Mouse (Mus musculus) kidney, adult 8-10 months (tissue): ENCODE measurements around the gene Unc119b.
A peak's percentile ranks its signal among the peaks of the same experiment; 100 is the strongest.
"Not testable (repeated sequence)": the region's sequence is repeated elsewhere in the genome, so short reads cannot be mapped to it uniquely, and the experiment has no call there.

Experiments
- DNase-seq, 2 experiments: peaks; one replicate each; pipeline ENCODE4 v3.0.0; 2022

Unc119b gene

GRCm38 (mm10) chr5:115134234-115135165 lies at the start of gene Unc119b:
Gene Unc119b (minus strand): TSS chr5:115134975.
- DNase-seq: peak; percentile 87 to 92

GRCm38 (mm10) chr5:115183482-115183881 lies 48.7 kb upstream of the Unc119b start:
- DNase-seq: no peak

- DNase-seq: no peak
Measured at GRCm38 (mm10) chr5:115182925-115183324, 48.1 kb upstream of the Unc119b start.

- peak; percentile 71 to 77 for DNase-seq
Measured at GRCm38 (mm10) chr5:115181248-115181940, 46.6 kb upstream of the Unc119b start.

- no peak for DNase-seq
Measured at GRCm38 (mm10) chr5:115179596-115179995, 44.8 kb upstream of the Unc119b start.

- no peak for DNase-seq
Measured at GRCm38 (mm10) chr5:115177866-115178265, 43.1 kb upstream of the Unc119b start.

- no peak for DNase-seq
Measured at GRCm38 (mm10) chr5:115174554-115174953, 39.8 kb upstream of the Unc119b start.

- DNase-seq: no peak
Measured at GRCm38 (mm10) chr5:115170150-115170549, 35.4 kb upstream of the Unc119b start.

- no peak for DNase-seq
Measured at GRCm38 (mm10) chr5:115168641-115169415, 34.1 kb upstream of the Unc119b start.

GRCm38 (mm10) chr5:115167396-115167795 lies 32.6 kb upstream of the Unc119b start:
- DNase-seq: no peak

- no peak for DNase-seq
Measured at GRCm38 (mm10) chr5:115166815-115167194, 32.0 kb upstream of the Unc119b start.

GRCm38 (mm10) chr5:115165895-115166814 lies 31.4 kb upstream of the Unc119b start:
- DNase-seq: peak; percentile 78 to 82

- DNase-seq: no peak
Measured at GRCm38 (mm10) chr5:115165351-115165750, 30.6 kb upstream of the Unc119b start.

- not testable (repeated sequence) for DNase-seq
Measured at GRCm38 (mm10) chr5:115164446-115164845, 29.7 kb upstream of the Unc119b start.

GRCm38 (mm10) chr5:115163563-115163962 lies 28.8 kb upstream of the Unc119b start:
- DNase-seq: peak; percentile 72 to 84

GRCm38 (mm10) chr5:115161940-115162279 lies 27.1 kb upstream of the Unc119b start:
- not testable (repeated sequence) for DNase-seq

- no peak for DNase-seq
Measured at GRCm38 (mm10) chr5:115161064-115161939, 26.5 kb upstream of the Unc119b start.

GRCm38 (mm10) chr5:115160655-115161054 lies 25.9 kb upstream of the Unc119b start:
- no peak for DNase-seq

GRCm38 (mm10) chr5:115159165-115159564 lies 24.4 kb upstream of the Unc119b start:
- DNase-seq: no peak

- DNase-seq: peak; percentile 98 to 99
Measured at GRCm38 (mm10) chr5:115158040-115158983, 23.5 kb upstream of the Unc119b start, which contains the start of gene Mlec. Gene Mlec (minus strand): TSS chr5:115158179.
